Mouse (Mus musculus): ENCODE measurements around the gene Acsm3. TPM values are rescaled to one million over a fixed set of nuclear protein-coding genes. Genes with fewer than 3 reads are reported as not detected.

Gene Acsm3
- total RNA-seq, 2 experiments from 2014 or later, result not detected

- DNase-seq (ENCODE audit: extremely low spot score in 1 of 2, low spot score in 1 of 2), result no peak
These were observed 33.5 kb downstream of the Acsm3 start for GRCm38 (mm10) chr7:119794251-119794638.

- no peak for DNase-seq (ENCODE audit: extremely low spot score in 1 of 2, low spot score in 1 of 2)
These were observed 34.6 kb downstream of the Acsm3 start for GRCm38 (mm10) chr7:119795311-119795710.

- no peak for DNase-seq (ENCODE audit: extremely low spot score in 1 of 2, low spot score in 1 of 2)
These were observed 39.8 kb downstream of the Acsm3 start for GRCm38 (mm10) chr7:119800488-119800887.

- no peak for DNase-seq (ENCODE audit: extremely low spot score in 1 of 2, low spot score in 1 of 2)
These were observed 40.3 kb downstream of the Acsm3 start for GRCm38 (mm10) chr7:119800991-119801390.

GRCm38 (mm10) chr7:119807396-119807795 lies 46.7 kb downstream of the Acsm3 start:
- no peak for DNase-seq (ENCODE audit: extremely low spot score in 1 of 2, low spot score in 1 of 2)

GRCm38 (mm10) chr7:119808723-119809122 lies 48.0 kb downstream of the Acsm3 start:
- no peak for DNase-seq (ENCODE audit: extremely low spot score in 1 of 2, low spot score in 1 of 2)

GRCm38 (mm10) chr7:119835371-119835770 lies 74.6 kb downstream of the Acsm3 start:
- DNase-seq (ENCODE audit: extremely low spot score in 1 of 2, low spot score in 1 of 2), result no peak

GRCm38 (mm10) chr7:119835996-119836777 lies 75.5 kb downstream of the Acsm3 start:
- no peak for DNase-seq (ENCODE audit: extremely low spot score in 1 of 2, low spot score in 1 of 2)

Other genes with a start within 250 kb of the Acsm3 start
- gene Acsm5, start 241.5 kb upstream of the Acsm3 start, total RNA-seq (2021), result under 1 TPM; 0.45 to 0.71 TPM
- gene Pdilt, start 237.4 kb upstream of the Acsm3 start, total RNA-seq (2021), result not detected
- not detected for gene Acsm2, start 206.6 kb upstream of the Acsm3 start, total RNA-seq (2021)
- gene Acsm1, start 153.9 kb upstream of the Acsm3 start, total RNA-seq (2021), result not detected
- gene Acsm4, start 70.9 kb upstream of the Acsm3 start, total RNA-seq (2021), result not detected
- gene Thumpd1, start 40.1 kb upstream of the Acsm3 start, total RNA-seq (2021), result 10 to 100 TPM; 45.8 to 46.0 TPM
- gene Rexo5, start 33.1 kb downstream of the Acsm3 start, total RNA-seq (2021), result 1 to 10 TPM; 2.9 to 3.0 TPM
- 1 to 10 TPM; 8.4 to 8.8 TPM for gene Eri2, start 33.1 kb downstream of the Acsm3 start, total RNA-seq (2021)
- gene Lyrm1, start 134.9 kb downstream of the Acsm3 start, total RNA-seq (2021), result 10 to 100 TPM; 10.4 TPM
- gene Dcun1d3, start 135.4 kb downstream of the Acsm3 start, total RNA-seq (2021), result 10 to 100 TPM; 22.1 TPM

All from layer of hippocampus, postnatal 25 days (tissue).